Mouse (Mus musculus): ENCODE results near the gene Tra2b.
A peak's percentile ranks its signal among the peaks of the same experiment; 100 is the strongest.
"Not testable (repeated sequence)": the region's sequence is repeated elsewhere in the genome, so short reads cannot be mapped to it uniquely, and the experiment has no call there.

Gene Tra2b

DNA sequence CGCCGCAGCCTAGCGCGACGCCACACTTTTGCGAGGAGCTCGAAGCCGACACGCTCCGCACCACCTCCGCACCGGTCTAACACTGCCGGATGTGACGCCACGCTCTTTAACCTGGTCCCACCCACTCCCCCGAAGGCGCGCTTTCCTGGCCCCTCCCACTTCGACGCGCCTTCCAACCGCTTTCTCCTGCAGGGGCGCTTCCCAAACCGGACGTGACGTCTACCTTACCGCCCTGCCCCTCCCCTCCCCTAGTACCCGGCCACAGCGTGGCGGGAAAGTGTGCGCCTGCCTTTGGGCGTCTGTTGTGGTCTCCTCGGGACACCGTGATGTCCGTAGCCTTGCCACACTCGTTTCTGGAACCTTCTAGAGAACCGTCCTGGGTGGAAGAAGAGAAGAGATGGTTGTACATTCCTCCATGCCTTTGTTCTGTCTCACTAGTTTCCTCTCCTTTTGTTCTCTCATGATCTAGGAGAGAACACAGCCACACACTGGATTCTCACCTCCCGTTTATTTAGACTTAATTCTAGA, at the start of gene Tra2b:
Gene Tra2b, minus strand, starts transcription at position 157 of the 528 bp plus-strand sequence.
- DNase-seq: peak; percentile 95 to 96

DNA sequence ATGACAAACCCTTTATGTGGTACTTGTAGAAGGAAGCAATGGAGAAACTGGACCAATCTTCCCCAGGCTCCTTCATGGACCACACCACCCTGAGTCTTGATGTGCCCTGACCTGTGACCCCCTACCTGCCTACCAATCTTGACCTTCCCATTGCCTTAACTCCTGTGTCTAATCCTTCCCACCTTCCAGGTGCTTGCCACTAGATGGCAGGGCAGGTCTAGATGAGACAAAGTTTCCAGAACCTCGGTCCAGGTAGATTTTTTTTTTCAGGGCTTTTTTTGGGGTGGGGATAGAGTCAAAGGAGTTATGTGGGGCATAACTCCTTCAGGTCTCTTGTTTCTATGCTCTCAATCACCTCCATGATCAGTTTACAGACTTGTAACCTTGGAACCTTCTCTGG, 44.8 kb upstream of the Tra2b start:
- peak; percentile 37 to 57 for DNase-seq

DNA sequence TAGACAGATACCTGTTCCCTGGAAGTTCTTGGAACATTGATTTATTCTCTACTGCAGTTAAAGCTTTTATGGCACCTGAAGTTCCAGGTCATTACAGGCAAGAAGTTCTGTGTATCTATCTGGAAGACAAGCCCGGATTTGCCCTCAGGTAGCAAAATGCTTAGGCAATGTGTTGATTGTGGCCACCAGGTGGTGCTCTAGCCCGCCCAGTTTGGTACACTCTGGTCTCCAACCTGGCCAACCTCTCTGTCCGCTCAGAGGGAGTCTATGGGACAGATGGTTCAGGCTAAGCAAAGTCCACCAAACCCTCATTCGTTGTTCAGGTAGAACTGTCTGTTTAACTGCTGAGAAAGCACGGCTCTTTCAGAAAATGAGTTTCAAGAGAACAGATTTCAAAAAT, 36.8 kb upstream of the Tra2b start:
- peak; percentile 75 to 87 for DNase-seq

DNA sequence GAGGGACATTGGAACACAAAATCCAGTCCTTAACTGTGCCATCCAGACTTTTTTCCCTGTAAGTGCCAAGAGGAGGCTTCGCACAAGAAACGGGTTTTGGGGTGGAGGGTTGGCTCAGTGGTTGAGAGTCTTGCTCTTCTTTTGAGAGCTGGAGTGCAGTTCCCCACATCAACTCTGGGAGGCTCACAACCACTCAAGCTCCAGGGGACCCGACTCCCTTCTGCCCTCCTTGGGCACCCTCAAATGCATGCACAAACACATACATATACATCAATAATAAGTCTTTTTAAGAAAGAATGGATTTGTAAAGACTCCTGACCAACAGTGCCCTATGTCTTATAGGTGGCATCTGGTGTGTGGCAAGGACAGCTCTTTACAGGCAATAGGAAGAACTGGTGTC, 35.6 kb upstream of the Tra2b start:
- no peak for DNase-seq

DNA sequence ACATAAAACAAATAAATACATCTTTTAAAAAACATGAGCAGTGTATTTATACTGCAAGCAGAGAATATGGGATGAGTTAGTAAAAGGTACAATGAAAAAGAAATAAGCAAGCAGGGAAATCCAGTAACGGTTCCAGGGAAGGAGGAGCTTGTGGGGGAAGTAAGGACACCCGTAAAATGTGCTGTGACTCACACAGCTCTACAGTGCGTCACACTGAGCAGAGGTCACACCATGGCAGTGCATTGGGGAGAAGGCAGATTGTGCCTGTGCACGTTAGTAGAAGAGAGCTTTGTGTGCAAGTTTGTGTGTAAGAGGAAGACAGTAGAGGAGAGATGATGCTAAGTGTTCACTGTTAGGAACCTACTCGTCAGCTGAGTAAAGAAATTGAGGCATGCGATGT, 31.1 kb upstream of the Tra2b start:
- no peak for DNase-seq

DNA sequence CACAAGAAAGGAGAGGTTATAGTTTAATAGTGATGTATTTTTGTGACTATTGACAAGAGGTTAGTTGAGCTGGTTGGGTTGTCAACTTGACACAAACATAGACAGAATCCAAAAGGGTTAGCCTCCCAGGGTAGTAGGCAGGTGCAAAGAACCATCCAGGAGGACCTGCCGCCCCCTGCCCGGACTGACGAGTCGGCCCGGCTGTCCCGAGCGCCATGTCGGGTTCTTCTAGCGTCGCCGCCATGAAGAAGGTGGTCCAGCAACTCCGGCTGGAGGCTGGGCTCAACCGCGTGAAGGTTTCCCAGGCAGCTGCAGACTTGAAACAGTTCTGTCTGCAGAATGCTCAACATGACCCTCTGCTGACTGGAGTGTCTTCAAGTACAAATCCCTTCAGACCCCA, 29.0 kb upstream of the Tra2b start:
- not testable (repeated sequence) for DNase-seq

DNA sequence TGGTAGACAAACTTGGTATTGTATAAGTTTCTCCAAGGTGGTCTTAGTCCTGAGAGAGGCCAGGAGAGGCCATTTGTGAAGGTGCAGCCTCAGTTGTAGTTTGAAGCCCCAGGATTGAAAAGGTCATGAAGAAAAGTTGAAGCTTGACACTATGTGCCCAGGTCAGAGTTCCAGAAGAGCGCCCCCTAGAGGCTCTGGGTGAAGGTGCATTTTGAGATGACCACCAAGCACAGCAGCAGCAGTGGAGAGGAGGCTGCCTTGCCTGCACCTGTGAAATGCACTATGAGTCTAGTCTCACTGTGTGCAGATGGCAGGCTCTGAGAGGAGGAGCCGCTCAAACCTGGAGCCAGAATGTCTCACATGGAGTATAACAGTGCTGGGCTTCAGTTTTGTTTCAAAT, 27.8 kb upstream of the Tra2b start:
- no peak for DNase-seq

DNA sequence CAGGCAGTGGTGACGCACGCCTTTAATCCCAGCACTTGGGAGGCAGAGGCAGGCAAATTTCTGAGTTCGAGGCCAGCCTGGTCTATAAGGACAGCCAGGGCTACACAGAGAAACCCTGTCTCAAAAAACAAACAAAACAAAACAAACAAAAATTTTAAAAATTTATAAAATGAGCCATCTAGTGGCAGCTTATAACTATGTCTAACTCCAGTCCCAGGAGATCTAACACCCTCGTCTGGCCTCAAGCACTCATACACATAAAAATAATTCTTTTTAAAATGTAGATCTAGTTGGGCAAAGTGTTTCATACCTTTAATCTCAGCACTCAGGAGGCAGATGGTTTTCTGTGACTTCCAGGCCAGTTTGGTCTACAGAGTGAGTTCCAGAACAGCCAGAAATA, 26.6 kb upstream of the Tra2b start:
- DNase-seq: no peak

DNA sequence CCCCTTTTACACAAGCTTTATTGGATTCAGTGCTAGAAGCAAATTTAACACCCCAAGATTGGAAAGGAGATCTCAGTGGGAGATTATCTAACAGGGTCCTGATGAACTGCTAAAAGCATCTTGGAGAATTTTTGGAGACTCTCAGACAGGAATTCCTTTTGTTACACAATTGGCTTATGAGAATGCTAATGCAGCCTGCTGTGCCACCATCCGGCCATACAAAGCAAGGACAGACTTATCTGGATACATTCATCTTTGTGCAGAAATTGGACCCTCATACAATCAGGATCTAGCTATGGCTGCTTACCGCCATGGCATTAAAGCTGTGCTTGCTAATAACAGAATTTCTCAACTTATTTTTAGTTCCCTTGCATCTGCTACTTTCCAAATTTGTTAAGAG, 23.8 kb upstream of the Tra2b start:
- no peak for DNase-seq

DNA sequence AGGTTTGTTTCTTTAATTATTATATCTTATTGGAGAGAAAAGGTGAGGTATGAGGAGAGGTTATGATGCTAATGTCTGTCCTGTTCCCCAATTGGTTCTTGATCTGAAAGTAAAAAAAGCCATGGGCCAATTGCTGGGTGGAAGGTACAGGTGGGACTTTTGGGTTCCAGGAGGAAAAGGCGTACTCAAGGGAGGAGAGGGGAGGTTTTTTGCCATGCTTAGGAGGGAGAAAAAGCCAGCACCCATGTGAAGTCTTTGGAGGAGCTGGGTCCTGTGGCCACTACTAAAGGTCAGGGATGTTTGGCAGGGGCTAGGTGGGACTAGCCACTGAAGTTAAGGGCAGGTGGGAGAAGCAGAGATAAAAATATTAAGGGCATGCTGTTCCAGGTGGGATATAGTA, 21.2 kb upstream of the Tra2b start:
- no peak for DNase-seq

DNA sequence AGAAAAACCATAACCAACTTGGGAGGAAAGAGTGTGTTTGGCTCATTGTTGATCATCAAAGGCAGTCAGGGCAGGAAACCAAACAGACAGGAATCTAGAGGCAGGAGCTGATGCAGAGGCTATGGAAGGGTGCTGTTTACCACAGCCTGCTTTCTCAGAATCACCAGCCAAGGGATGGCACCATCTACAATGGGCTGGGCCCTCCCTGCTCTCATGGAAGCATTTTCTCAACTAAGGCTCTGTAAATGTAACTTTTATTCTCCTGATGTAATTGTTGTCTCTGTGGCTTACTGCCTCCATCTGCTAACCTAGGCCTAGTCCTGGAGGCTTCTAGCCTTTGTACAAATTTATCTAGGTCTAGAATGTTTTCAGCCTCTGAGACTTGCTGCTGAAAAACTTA, 10.7 kb upstream of the Tra2b start:
- no peak for DNase-seq

DNA sequence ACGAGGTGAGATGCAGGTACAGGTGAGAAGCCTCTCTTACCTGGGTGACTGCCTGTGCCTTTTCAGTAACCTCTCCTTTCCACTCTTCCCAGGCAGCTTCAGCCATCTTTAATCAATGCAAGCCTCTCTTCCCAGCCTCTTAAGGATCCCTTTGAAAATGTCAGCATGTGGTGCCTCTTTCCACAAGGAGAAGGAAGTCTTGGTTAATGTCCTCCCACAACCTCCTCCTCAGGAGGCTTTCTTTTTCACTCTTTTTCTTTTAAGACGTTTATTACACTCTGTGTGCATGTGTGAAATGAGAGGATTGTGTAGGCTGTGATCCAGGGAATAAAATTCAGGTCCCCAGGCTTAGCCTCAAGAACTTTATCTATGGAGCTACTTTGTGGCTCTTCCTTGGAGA, 9.3 kb upstream of the Tra2b start:
- no peak for DNase-seq

DNA sequence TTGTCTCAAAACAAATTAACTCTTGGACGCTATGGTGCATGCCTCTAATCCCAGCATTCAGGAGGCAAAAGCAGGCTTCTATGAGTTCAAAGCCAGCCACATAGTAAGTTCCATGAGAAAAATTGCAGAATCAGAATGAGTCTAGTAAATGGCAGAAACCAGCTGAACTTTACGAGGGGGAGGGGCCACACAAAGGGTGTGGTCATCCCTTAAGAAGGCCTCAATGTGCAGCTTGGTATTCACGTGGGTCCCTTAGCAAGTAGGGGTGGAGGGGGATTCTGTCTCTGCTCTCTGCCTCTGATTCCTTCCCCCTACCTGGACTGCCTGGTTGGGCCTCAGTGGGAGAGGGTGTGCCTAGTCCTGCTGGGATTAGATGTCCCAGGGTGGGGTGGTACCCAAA, 4.7 kb upstream of the Tra2b start:
- no peak for DNase-seq

DNA sequence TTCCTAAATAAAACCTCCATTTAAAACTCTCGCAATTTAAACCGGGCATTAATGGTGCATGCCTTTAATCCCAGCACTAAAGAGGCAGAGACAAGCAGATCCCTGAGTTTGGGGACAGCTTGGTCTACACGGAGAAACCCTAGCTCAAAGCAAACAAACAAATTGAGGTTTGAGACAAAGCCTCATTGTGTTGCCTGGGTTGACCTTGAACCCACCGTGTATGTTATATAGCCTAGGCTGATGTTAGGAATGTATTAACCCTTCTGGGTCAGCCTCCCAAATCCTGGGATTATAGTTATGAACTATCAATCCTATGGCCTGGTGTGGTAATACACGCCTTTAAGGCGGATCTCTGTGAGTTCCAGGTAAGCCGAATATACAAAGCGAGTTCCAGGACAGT, 579 bp upstream of the Tra2b start:
- peak in 1 of 2 experiments; percentile 12 for DNase-seq

DNA sequence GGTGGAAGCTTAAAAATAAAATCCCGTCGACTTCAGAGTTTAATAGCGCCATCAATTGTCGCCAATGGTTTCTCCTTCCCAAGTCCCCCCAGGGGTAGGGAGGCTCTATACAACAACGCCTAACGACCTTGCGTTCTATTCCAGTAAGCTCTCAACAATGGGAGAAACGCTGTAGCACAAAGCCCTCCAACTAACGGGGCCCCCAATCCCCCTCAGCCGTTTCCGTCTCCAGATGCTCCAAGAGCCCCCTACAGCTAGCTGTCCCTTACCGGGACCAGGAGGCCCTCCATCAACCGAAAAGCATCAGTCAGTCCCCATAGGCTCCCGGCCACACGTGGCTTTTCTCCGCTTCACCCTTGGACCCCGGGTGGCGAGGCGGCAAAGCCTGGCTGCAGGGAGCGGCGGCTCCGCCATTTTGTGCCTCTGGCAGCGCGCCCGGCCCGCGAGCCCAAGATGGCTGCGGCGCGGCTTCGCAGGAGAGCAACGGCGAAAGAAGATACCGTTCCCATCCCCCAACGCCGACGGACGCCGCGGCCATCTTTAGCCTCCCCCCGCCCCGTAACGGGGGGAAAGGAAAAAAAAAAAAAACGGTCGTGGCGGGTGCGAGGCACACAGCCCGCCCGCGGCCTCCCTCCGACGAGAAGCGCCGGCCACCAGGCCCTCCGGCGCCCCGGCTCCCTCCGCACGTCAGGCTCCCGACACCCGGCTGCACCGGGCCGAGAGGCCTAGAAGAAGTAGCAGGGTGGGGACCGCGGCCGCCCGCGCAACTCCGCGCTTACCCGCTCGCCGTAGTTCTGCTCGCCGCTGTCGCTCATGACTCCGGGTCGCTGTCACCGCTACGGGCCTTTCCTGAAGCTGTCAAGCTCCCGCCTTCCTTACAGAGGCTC, 600 bp downstream of the Tra2b start:
- peak; percentile 75 to 85 for DNase-seq

DNA sequence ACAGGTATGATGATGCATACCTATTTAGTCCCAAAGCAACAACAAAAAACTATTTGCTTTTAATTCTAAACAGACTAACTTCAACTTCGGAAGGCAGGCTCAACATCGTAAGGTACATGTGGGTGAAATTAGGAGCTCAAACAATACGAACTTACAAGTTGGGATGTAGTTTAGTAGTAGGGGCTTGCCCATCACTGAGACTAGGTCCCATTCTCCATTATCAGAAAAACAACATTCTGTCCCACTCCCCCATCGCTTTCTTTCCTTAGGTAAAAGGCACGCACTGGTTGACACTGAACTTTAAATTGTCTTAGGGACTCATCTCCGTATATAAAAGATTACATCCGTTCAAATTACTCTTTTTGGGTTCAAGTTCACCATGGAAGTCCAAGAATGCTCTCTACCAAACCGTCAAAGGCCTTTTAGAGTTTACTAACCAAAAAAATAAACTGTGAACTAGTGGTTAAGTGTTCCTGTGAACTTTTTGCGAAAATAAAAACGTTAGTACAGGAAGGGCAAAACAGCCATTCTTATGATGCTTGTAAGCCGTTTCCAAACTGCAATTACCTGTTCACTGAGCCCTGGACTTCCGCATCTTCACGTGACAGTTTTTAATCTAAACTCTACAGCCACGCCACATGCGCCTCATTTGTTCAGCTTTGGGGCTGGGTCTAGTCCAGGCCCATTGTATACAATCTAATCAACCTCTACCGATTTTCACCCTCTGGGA, 1.4 kb downstream of the Tra2b start:
- peak; percentile 17 to 32 for DNase-seq

DNA sequence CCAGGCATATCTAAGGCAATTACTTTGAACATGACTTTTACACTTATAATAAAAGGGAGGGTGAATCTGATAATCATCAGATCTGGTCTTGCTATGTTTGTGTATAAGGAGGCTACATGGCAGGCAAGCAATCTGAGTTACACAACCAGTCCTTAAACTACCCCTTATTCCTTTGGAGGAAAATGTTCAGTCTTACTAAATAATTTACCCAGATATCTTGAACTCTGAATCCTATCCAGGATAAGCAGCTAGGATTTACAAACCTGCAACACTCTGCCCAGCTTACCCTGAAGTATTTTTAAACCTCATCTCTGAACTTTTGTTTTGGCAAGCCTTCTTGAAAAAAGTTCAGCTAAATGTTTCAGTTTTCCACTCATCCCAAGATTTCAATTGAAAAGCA, 2.7 kb downstream of the Tra2b start:
- peak in 1 of 2 experiments; percentile 32 for DNase-seq

DNA sequence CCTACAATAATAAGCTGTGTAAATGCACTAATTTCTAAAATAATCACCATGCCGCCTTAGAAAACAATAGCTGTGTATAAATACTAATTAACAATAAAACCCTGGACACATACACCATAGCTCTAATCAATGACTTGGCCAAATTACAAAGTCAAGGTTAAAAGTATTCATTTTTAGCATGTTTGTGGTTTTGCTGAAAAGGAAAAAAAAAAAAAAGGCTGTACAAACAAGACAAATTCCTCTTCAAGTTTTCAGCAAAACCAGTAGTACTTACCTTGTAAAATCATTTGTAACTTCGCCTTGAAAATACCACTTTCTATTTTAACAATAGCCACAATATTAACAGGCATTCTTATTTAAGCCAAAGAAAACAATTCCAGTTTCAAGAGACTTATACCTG, 4.2 kb downstream of the Tra2b start:
- DNase-seq: no peak

DNA sequence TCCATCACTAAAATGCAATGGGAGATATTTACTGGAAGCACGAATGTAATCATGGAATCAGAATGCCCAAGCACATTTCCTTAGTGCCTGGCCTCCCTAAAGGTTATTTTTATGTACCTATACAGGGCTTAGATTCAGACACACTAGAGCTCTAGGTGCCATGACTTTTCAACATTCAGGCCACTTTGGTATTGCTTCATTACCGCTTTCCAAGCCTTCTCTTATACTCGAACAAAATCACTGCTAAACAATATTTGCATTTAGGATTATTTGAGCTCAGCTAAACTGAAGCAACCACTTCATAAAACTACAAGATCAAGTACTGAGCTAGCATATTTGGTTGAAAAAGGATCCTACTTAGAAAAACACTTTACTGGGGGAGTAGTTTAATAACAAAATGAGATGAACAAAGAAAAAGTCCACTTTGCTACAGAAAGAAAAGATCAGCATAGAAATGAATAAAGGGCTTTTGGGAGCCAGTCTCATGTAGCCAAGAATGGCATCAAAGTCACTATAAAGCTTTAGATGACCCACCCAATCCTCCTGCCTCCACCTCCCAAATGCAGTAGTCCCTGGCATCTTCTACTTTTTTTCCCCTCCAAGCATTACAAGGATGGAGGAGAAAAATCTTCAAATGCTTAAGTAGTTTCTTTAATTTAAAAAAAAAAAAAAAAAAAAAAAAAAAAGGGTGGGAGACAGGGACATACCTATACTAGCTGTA, 5.2 kb downstream of the Tra2b start:
- DNase-seq: no peak

DNA sequence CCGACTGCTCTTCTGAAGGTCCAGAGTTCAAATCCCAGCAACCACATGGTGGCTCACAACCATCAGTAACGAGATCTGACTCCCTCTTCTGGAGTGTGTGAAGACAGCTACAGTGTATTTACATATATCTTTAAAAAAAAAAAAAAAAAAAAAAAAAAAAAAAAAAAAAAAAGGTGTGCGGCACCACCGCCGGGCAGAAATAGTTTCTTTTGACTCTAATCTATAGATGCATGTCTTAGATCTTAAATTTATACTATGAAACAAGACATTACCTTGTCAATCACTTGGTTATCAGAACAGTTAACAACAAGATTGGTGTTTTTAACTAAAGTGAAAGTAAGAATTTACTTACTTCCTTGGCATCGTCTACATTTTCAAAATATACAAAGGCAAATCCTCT, 13.6 kb downstream of the Tra2b start:
- not testable (repeated sequence) for DNase-seq

DNA sequence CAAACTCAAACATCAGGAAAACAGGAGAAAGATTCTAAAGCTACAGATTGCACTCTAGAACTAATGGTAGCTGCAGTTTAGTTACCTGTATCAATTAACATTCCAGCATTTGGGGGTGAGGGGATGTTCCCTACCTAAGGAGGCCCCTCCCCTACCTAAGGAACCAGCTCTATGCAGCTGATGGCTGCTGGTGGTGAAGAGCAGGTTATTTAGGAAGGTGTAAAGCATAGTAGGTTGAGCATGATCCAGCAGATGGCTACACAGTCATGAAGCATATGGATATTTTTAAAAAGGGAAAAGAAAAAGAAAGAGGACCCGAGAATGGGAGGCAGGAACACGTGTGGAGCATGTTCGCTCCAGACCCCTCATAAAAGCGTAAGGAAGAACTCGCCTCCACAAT, 15.5 kb downstream of the Tra2b start:
- DNase-seq: no peak

DNA sequence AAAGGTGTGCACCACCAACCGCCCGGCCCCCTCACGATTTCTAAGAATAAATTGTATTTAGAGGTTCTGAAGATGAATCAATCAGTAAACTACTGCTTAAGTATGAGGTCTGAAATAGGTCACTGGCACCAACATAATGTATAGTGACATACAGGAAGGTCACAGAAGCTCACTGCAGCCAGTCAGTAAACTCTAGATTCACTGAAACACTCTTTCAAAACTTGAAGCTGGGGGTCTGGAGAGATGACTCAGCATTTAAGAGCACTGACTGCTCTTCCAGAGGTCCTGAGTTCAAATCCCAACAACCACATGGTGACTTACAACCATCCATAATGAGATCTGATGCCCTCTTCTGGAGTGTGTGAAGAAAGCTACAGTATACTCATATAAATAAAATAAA, 16.1 kb downstream of the Tra2b start:
- DNase-seq: no peak

DNA sequence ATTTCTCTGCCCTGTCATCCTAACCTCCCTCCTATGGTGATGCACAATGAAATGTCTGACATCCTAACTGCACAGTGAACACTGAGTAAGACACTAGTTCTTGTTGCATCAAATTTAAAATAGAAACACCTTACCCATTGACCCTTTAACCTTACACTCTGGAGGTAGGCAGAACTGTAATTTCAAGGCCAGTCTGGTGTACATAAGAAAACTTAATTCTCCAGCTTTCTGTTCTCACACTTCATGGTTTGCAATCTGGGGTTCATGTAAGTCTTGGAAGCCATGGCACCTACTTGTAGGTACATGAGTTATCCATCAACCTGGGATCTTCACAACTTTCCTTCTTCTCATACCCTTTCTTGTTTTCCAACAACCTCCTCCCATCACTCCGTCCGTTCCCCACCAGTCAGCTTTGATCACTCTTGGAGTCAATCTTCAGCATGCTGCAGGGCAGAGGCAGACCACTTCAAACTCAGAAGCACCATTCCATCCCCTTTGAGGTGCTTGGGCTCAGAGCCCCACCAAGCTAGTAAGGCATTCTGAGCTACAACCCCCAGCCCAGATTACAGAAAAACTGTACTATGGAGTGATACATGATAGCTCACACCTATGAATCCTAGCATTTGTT, 23.5 kb downstream of the Tra2b start:
- no peak for DNase-seq

All from kidney, adult 8-10 months (tissue).